Mouse (Mus musculus) CH12.LX (cell line): ENCODE measurements around the gene Arid5b. TPM values are rescaled to one million over a fixed set of nuclear protein-coding genes. Genes with fewer than 3 reads are reported as not detected.

Experiments
- DNase-seq: peaks from one replicate; pipeline ENCODE4 v3.0.0-alpha.2; 2013; ENCODE audit errors: extremely low read depth
- H3K27ac ChIP-seq: 2 replicates; pipeline ENCODE4 v1.5.1; 2012; ENCODE audit warnings: low read depth, mild to moderate bottlenecking, control low read depth, moderate library complexity; ENCODE audit not compliant: insufficient read depth
- H3K27me3 ChIP-seq: replicated peaks from 2 replicates; pipeline ENCODE3; 2012; ENCODE audit warnings: inconsistent platforms
- H3K36me3 ChIP-seq, 2 experiments: replicated peaks in 1 of 2; 2 replicates each; pipeline versions ENCODE3 to v1.6.1; 2012; ENCODE audit warnings: inconsistent platforms in 1 of 2, low read length in 1 of 2, mild to moderate bottlenecking in 1 of 2, mixed read lengths in 1 of 2, moderate library complexity in 1 of 2; ENCODE audit not compliant: control insufficient read depth in 1 of 2, insufficient read depth in 1 of 2
- H3K4me1 ChIP-seq, 2 experiments: 2 replicates each; pipeline ENCODE4 v1.6.1; 2012; ENCODE audit warnings: inconsistent platforms in 1 of 2, moderate library complexity in 1 of 2; ENCODE audit not compliant: insufficient read depth in 2 of 2, control insufficient read depth in 1 of 2
- H3K4me2 ChIP-seq: 2 replicates; pipeline ENCODE4 v1.6.1; 2012; ENCODE audit warnings: low read depth, mild to moderate bottlenecking, control low read depth; ENCODE audit not compliant: poor library complexity, insufficient read depth, severe bottlenecking
- H3K4me3 ChIP-seq, 3 experiments: fragments of 150-350 bp in 1 of 3; sonication (generic) in 1 of 3; replicated peaks in 1 of 3; 2 replicates each; pipeline versions ENCODE3 to v1.5.1; 2011 to 2012; ENCODE audit warnings: low read depth in 2 of 3, low read length in 2 of 3, mild to moderate bottlenecking in 2 of 3, moderate library complexity in 2 of 3, control low read depth in 1 of 3, improper control_type of control experiment in 1 of 3, inconsistent platforms in 1 of 3, mixed read lengths in 1 of 3; ENCODE audit not compliant: poor library complexity in 1 of 3
- H3K79me2 ChIP-seq: replicated peaks from 2 replicates; pipeline ENCODE4 v1.6.1; 2012; ENCODE audit warnings: mild to moderate bottlenecking, moderate library complexity; ENCODE audit not compliant: control insufficient read depth, poor library complexity, insufficient read depth, severe bottlenecking; ENCODE audit errors: extremely low read depth
- H3K9ac ChIP-seq: 2 replicates; pipeline ENCODE4 v1.6.1; 2012; ENCODE audit warnings: low read depth, mild to moderate bottlenecking, control low read depth, moderate library complexity; ENCODE audit not compliant: insufficient read depth
- H3K9me3 ChIP-seq: replicated peaks from 2 replicates; pipeline ENCODE3; 2012; ENCODE audit warnings: low read length, inconsistent platforms, mixed read lengths
- CHD2 ChIP-seq: IDR thresholded peaks from 2 replicates; pipeline ENCODE4 v1.6.1; 2011; ENCODE audit warnings: low read length, improper control_type of control experiment
- ELF1 ChIP-seq: IDR thresholded peaks from 2 replicates; pipeline ENCODE4 v1.6.1; 2014; ENCODE audit warnings: low read depth, mild to moderate bottlenecking, inconsistent platforms, low read length, improper control_type of control experiment
- ETS1 ChIP-seq: conservative IDR thresholded peaks from 2 replicates; pipeline ENCODE4 v1.6.1; 2012; ENCODE audit warnings: low read depth, mild to moderate bottlenecking, inconsistent platforms, low read length, improper control_type of control experiment, moderate library complexity
- HCFC1 ChIP-seq: IDR thresholded peaks from 2 replicates; pipeline ENCODE4 v1.6.1; 2012; ENCODE audit warnings: low read depth, mild to moderate bottlenecking, inconsistent platforms, low read length, improper control_type of control experiment
- MAZ ChIP-seq: IDR thresholded peaks from 2 replicates; pipeline ENCODE4 v1.6.1; 2012; ENCODE audit warnings: low read depth, mild to moderate bottlenecking, inconsistent platforms, low read length, improper control_type of control experiment, moderate library complexity
- MEF2A ChIP-seq: IDR thresholded peaks from 2 replicates; pipeline ENCODE4 v1.6.1; 2014; ENCODE audit warnings: low read depth, mild to moderate bottlenecking, inconsistent platforms, low read length, improper control_type of control experiment, borderline replicate concordance
- NRF1 ChIP-seq: IDR thresholded peaks from 2 replicates; pipeline ENCODE4 v1.6.1; 2014; ENCODE audit warnings: low read depth, mild to moderate bottlenecking, inconsistent platforms, low read length, improper control_type of control experiment, moderate library complexity
- POLR2A ChIP-seq: IDR thresholded peaks from 2 replicates; pipeline ENCODE4 v1.6.1; 2011; ENCODE audit warnings: low read depth, mild to moderate bottlenecking, improper control_type of control experiment, low read length
- RAD21 ChIP-seq: IDR thresholded peaks from 2 replicates; pipeline ENCODE4 v1.6.1; 2011; ENCODE audit warnings: low read depth, mild to moderate bottlenecking, low read length, improper control_type of control experiment, moderate library complexity
- SIN3A ChIP-seq: IDR thresholded peaks from 2 replicates; pipeline ENCODE4 v1.6.1; 2012; ENCODE audit warnings: low read length, improper control_type of control experiment, inconsistent platforms
- TBP ChIP-seq: conservative IDR thresholded peaks from 2 replicates; pipeline ENCODE4 v1.6.1; 2011; ENCODE audit warnings: low read depth, low read length, improper control_type of control experiment
- UBTF ChIP-seq: IDR thresholded peaks from 2 replicates; pipeline ENCODE4 v1.6.1; 2012; ENCODE audit warnings: low read depth, mild to moderate bottlenecking, inconsistent platforms, low read length, improper control_type of control experiment, moderate library complexity
- ZC3H11A ChIP-seq: IDR thresholded peaks from 2 replicates; pipeline ENCODE4 v1.6.1; 2012; ENCODE audit warnings: low read depth, mild to moderate bottlenecking, inconsistent platforms, low read length, improper control_type of control experiment
- ZKSCAN1 ChIP-seq: IDR thresholded peaks from 2 replicates; pipeline ENCODE4 v1.6.1; 2012; ENCODE audit warnings: low read depth, inconsistent platforms, low read length, improper control_type of control experiment, borderline replicate concordance
- ZMIZ1 ChIP-seq: IDR thresholded peaks from 2 replicates; pipeline ENCODE4 v1.6.1; 2012; ENCODE audit warnings: low read depth, mild to moderate bottlenecking, inconsistent platforms, low read length, improper control_type of control experiment
- ZNF384 ChIP-seq: IDR thresholded peaks from 2 replicates; pipeline ENCODE4 v1.6.1; 2012; ENCODE audit warnings: low read depth, low read length, improper control_type of control experiment, inconsistent platforms
- dilution Hi-C: fragments of 300-500 bp; cut with MboI; formaldehyde crosslinking; loops from 2 replicates; pipeline ENCODE4 v1.14.3; 2020; ENCODE audit warnings: low sequenced_read_pairs; ENCODE audit not compliant: extremely low pct_unique_long_range_greater_than_20kb, extremely low pct_ligation_motif_present
- in situ Hi-C: fragments of 300-500 bp; cut with MboI; formaldehyde crosslinking; loops from 3 replicates; pipeline ENCODE4 v1.14.3; 2019; ENCODE audit warnings: low sequenced_read_pairs, low pct_ligation_motif_present, low pct_unique_long_range_greater_than_20kb, mixed read lengths
- polyA plus RNA-seq: library from polyadenylated mRNA; unstranded; fragments of >175 nt; gene quantifications from 2 replicates; pipeline ENCODE4 v1.2.1, GENCODE M21; 2012; ENCODE audit warnings: low read depth; ENCODE audit not compliant: insufficient read length
- total RNA-seq, 2 experiments: library from RNA; depleted of rRNA; stranded (reverse); fragments of 300-350 nt in 1 of 2; fragments of >200 nt in 1 of 2; gene quantifications; 2 replicates each; pipeline ENCODE4 v1.2.3; 2012 to 2014

The Arid5b gene
- total and polyA plus RNA-seq, 3 experiments, result 1.1 to 2.6 (median 1.8) TPM

- in situ Hi-C loops, result loop anchor here (10.0 kb wide), 1 partner anchor 112 kb away; no protein-coding TSS in a partner anchor
- Histone ChIP-seq H3K79me2 (peaks cover 2% of the 10 kb centered on the region; the same call in 1 of the 2 replicates), H3K27ac (peak overlapping the region; percentile 88), H3K4me2 (peak overlapping the region; percentile 52), H3K4me1 (peaks cover 2 to 16% of the 10 kb centered on the region in 2 experiments; a peak in 3 of 4 replicates), H3K36me3 (peaks cover 0 to 7% of the 10 kb centered on the region in 2 experiments), H3K9ac (peak overlapping the region; percentile 83), H3K9me3 (no peaks in the 10 kb centered on the region), H3K27me3 (no peaks in the 10 kb centered on the region), H3K4me3 (peak overlapping the region; percentile 68 to 85 (median 83))
- no peak for DNase-seq
- dilution Hi-C loops, result no loop called here
- TF ChIP-seq UBTF, result 0 out of 2 replicates have a peak, but pooled peaks have one; percentile 79
- TF ChIP-seq ZNF384, result no peak
Observed at GRCm38 (mm10) chr10:68276976-68277441, 1.5 kb downstream of the Arid5b start.

- peaks cover 2% of the 10 kb centered on the region; the same call in 1 of the 2 replicates for H3K79me2 ChIP-seq
- H3K27me3 ChIP-seq, result no peaks in the 10 kb centered on the region
- in situ Hi-C loops (loop anchor here (10.0 kb wide), 1 partner anchor 112 kb away; no protein-coding TSS in a partner anchor), dilution Hi-C loops (no loop called here)
- peaks cover 0 to 7% of the 10 kb centered on the region in 2 experiments for H3K36me3 ChIP-seq
- peak; percentile 79 for DNase-seq
- H3K4me1 ChIP-seq, result peaks cover 2 to 16% of the 10 kb centered on the region in 2 experiments; a peak in 3 of 4 replicates
- peak overlapping the region; percentile 68 to 85 (median 83) for H3K4me3 ChIP-seq
- TF ChIP-seq ZKSCAN1 (0 out of 2 replicates have a peak, but pooled peaks have one; percentile 6), ZC3H11A (no peak), CHD2 (peak; percentile 73), POLR2A (peak; percentile 39; the same call in 1 of the 2 replicates), NRF1 (0 out of 2 replicates have a peak, but pooled peaks have one; percentile 19), HCFC1 (peak; percentile 34; the same call in 1 of the 2 replicates), MEF2A (no peak), SIN3A (no peak; the same call in 1 of the 2 replicates), TBP (0 out of 2 replicates have a peak, but pooled peaks have one; percentile 34), RAD21 (no peak), ZMIZ1 (no peak), MAZ (peak; percentile 17), ZNF384 (no peak), ELF1 (peak; percentile 45), ETS1 (0 out of 2 replicates have a peak, but pooled peaks have one; percentile 6)
- H3K9ac ChIP-seq, result peak overlapping the region; percentile 83
- H3K27ac ChIP-seq, result peak overlapping the region; percentile 88
- H3K4me2 ChIP-seq, result peak overlapping the region; percentile 82
- H3K9me3 ChIP-seq, result no peaks in the 10 kb centered on the region
Observed at GRCm38 (mm10) chr10:68276350-68276975, 2.1 kb downstream of the Arid5b start.
